ENCODE assay signal across 20 mouse cellular contexts in genomic region chr11:107107725-107108078, GRCm38 (mm10). TPM values are rescaled to one million over a fixed set of nuclear protein-coding genes. Genes with fewer than 3 reads are reported as not detected.
DNase-seq lines count a peak whose midpoint lies in the region; ATAC-seq and TF ChIP-seq lines count a peak whose summit lies in the region.
"Had no signal": no experiment of that assay in that cellular context is flagged by ENCODE, and none has a peak within 500 bp of the region (broad histone marks: within the 10 kb centered on the region; RNA-seq: fewer than 3 reads in every experiment).

No protein-coding gene starts in this region.

- peaks cover 45% of the 10 kb centered on the region for H3K4me1 ChIP-seq in heart, embryonic 13.5 days
- peaks cover 47% of the 10 kb centered on the region for H3K4me1 ChIP-seq in liver, embryonic 12.5 days
- H3K4me1 ChIP-seq in liver, postnatal 0 days (ENCODE audit: insufficient read depth): peaks cover 15% of the 10 kb centered on the region
- peaks cover 21 to 65% of the 10 kb centered on the region in 2 experiments for H3K4me1 ChIP-seq in CH12.LX (ENCODE audit: control insufficient read depth in 1 of 2, insufficient read depth in 2 of 2)
- peaks cover 15% of the 10 kb centered on the region for H3K4me1 ChIP-seq in intestine, embryonic 16.5 days (ENCODE audit: control insufficient read depth, insufficient read depth, low read length)

- peaks cover 36% of the 10 kb centered on the region for H3K36me3 ChIP-seq in heart, embryonic 13.5 days
- peaks cover 43% of the 10 kb centered on the region for H3K36me3 ChIP-seq in liver, embryonic 12.5 days
- peaks cover 18% of the 10 kb centered on the region for H3K36me3 ChIP-seq in liver, postnatal 0 days (replicated peaks; ENCODE audit: insufficient read depth, low read length)
- peaks cover 13 to 40% of the 10 kb centered on the region in 2 experiments for H3K36me3 ChIP-seq in CH12.LX (replicated peaks in 1 of 2; ENCODE audit: control insufficient read depth in 1 of 2, insufficient read depth in 1 of 2, low read length in 1 of 2)
- 0 out of 2 replicates have a peak, but pooled peaks cover 3% of the 10 kb centered on the region for H3K36me3 ChIP-seq in intestine, embryonic 16.5 days (ENCODE audit: control insufficient read depth, insufficient read depth, low read length)

- H3K9me3 ChIP-seq in heart, embryonic 13.5 days: no peaks in the 10 kb centered on the region
- no peaks in the 10 kb centered on the region for H3K9me3 ChIP-seq in liver, embryonic 12.5 days (replicated peaks)
- no peaks in the 10 kb centered on the region for H3K9me3 ChIP-seq in liver, postnatal 0 days (ENCODE audit: low read length)
- H3K9me3 ChIP-seq in CH12.LX (replicated peaks; ENCODE audit: low read length): no peaks in the 10 kb centered on the region
- H3K9me3 ChIP-seq in intestine, embryonic 16.5 days (ENCODE audit: control insufficient read depth, low read length): no peaks in the 10 kb centered on the region
- H3K9me3 ChIP-seq: heart, embryonic 15.5 days; hindbrain, embryonic 12.5 days; liver, embryonic 13.5 days had no signal

- WGBS in heart, embryonic 13.5 days: 74% methylated on average over 4 of the region's 4 CpGs
- 76% methylated on average over 4 of the region's 4 CpGs for WGBS in liver, embryonic 12.5 days (ENCODE audit: insufficient replicate concordance)
- WGBS in liver, postnatal 0 days (ENCODE audit: insufficient replicate concordance): 76% methylated on average over 4 of the region's 4 CpGs
- 75% methylated on average over 4 of the region's 4 CpGs for WGBS in intestine, embryonic 16.5 days

- TF ChIP-seq EP300 in liver, postnatal 0 days (IDR thresholded peaks at IDR 0.05; ENCODE audit: low read depth): no peak
- peak; percentile 72; the same call in 1 of the 2 replicates for TF ChIP-seq EP300 in CH12.LX (IDR thresholded peaks at IDR 0.05; ENCODE audit: low read length)

- H3K27ac ChIP-seq in heart, embryonic 13.5 days (replicated peaks): no peak overlapping the region
- H3K27ac ChIP-seq in liver, embryonic 12.5 days: peak overlapping the region; percentile 45; the same call in 1 of the 2 replicates
- H3K27ac ChIP-seq in liver, postnatal 0 days (ENCODE audit: low read depth): no peak overlapping the region
- peak overlapping the region; percentile 89 for H3K27ac ChIP-seq in CH12.LX (ENCODE audit: insufficient read depth, low read depth)
- H3K27ac ChIP-seq in intestine, embryonic 16.5 days (ENCODE audit: low read length): no peak overlapping the region
- H3K27ac ChIP-seq: hindbrain, embryonic 12.5 days; liver, embryonic 13.5 days had no signal

- peaks cover 48% of the 10 kb centered on the region for H3K79me2 ChIP-seq in CH12.LX (replicated peaks; ENCODE audit: control insufficient read depth, extremely low read depth, insufficient read depth, poor library complexity, severe bottlenecking)

- no peak overlapping the region for H3K4me3 ChIP-seq in heart, embryonic 13.5 days
- H3K4me3 ChIP-seq in liver, embryonic 12.5 days: no peak overlapping the region
- H3K4me3 ChIP-seq in liver, postnatal 0 days (ENCODE audit: low read depth, low read length): no peak overlapping the region
- H3K4me3 ChIP-seq in CH12.LX (replicated peaks in 1 of 3; ENCODE audit: low read depth in 2 of 3, low read length in 2 of 3, poor library complexity in 1 of 3): peak overlapping the region in 2 of 3 experiments; percentile 11 to 46
- no peak overlapping the region for H3K4me3 ChIP-seq in intestine, embryonic 16.5 days (ENCODE audit: low read length)
- H3K4me3 ChIP-seq: heart, embryonic 15.5 days; hindbrain, embryonic 12.5 days; liver, embryonic 13.5 days had no signal

- H3K9ac ChIP-seq in heart, embryonic 13.5 days: peak overlapping the region; percentile 47; the same call in 1 of the 2 replicates
- H3K9ac ChIP-seq in liver, embryonic 12.5 days: no peak overlapping the region
- H3K9ac ChIP-seq in liver, postnatal 0 days (replicated peaks): no peak overlapping the region
- no peak overlapping the region for H3K9ac ChIP-seq in CH12.LX (ENCODE audit: insufficient read depth, low read depth)
- H3K9ac ChIP-seq in intestine, embryonic 16.5 days (ENCODE audit: low read depth, low read length): no peak overlapping the region
- H3K9ac ChIP-seq: heart, embryonic 15.5 days; hindbrain, embryonic 12.5 days; liver, embryonic 13.5 days; lung, embryonic 14.5 days had no signal

- dilution Hi-C loops in CH12.LX (cut with MboI; ENCODE audit: extremely low pct_ligation_motif_present, extremely low pct_unique_long_range_greater_than_20kb, low sequenced_read_pairs): no loop called here

- TF ChIP-seq CTCF in liver, postnatal 0 days (IDR thresholded peaks at IDR 0.05; ENCODE audit: low read depth): no peak
- no peak for TF ChIP-seq CTCF in CH12.LX (conservative IDR thresholded peaks at IDR 0.05 in 1 of 2, IDR thresholded peaks at IDR 0.05 in 1 of 2; ENCODE audit: low read depth in 2 of 2, low read length in 2 of 2)

- in situ Hi-C loops in CH12.LX (cut with MboI; ENCODE audit: low pct_ligation_motif_present, low pct_unique_long_range_greater_than_20kb, low sequenced_read_pairs): loop anchor here (5.0 kb wide), 1 partner anchor 35 kb away; no protein-coding TSS in a partner anchor

- no peaks in the 10 kb centered on the region for H3K27me3 ChIP-seq in heart, embryonic 13.5 days (replicated peaks)
- no peaks in the 10 kb centered on the region for H3K27me3 ChIP-seq in liver, embryonic 12.5 days (replicated peaks)
- H3K27me3 ChIP-seq in liver, postnatal 0 days (ENCODE audit: insufficient read depth, low read length): no peaks in the 10 kb centered on the region
- H3K27me3 ChIP-seq in CH12.LX (replicated peaks): no peaks in the 10 kb centered on the region
- H3K27me3 ChIP-seq in intestine, embryonic 16.5 days (replicated peaks; ENCODE audit: control insufficient read depth, insufficient read depth, low read length): no peaks in the 10 kb centered on the region
- H3K27me3 ChIP-seq: heart, embryonic 15.5 days; hindbrain, embryonic 12.5 days; liver, embryonic 13.5 days had no signal

- no peak for TF ChIP-seq RAD21 in CH12.LX (IDR thresholded peaks at IDR 0.05; ENCODE audit: low read depth, low read length)

- no peak for DNase-seq in heart, adult 9 months (ENCODE audit: low spot score in 2 of 2)
- DNase-seq in liver, postnatal 0 days: no peak
- DNase-seq in CH12.LX (ENCODE audit: extremely low read depth): peak; percentile 65
- DNase-seq in brain, adult 2 months (ENCODE audit: low read depth, low spot score): peak; percentile 46
- DNase-seq: adrenal gland, postnatal 10 days; cerebellum, adult 8-10 months; gastrocnemius, postnatal 25 days; heart, adult 18-20 months; kidney, adult 2 months; kidney, postnatal 14 days; liver, embryonic 13.5 days; lung, embryonic 14.5 days; right cerebral cortex, postnatal 14 days had no signal

- TF ChIP-seq POLR2A in CH12.LX (IDR thresholded peaks at IDR 0.05; ENCODE audit: low read depth, low read length): no peak

- ATAC-seq in heart, embryonic 13.5 days (ENCODE audit: extremely low read depth, insufficient number of reproducible peaks, low FRiP score, low TSS enrichment): no peak
- no peak for ATAC-seq in liver, embryonic 12.5 days
- ATAC-seq in liver, postnatal 0 days: no peak
- ATAC-seq in intestine, embryonic 16.5 days: no peak
- ATAC-seq: forebrain, embryonic 14.5 days; inflammation-experienced regulatory T-cells, adult 6 months had no signal

- H3K4me2 ChIP-seq in heart, embryonic 13.5 days: no peak overlapping the region
- no peak overlapping the region for H3K4me2 ChIP-seq in liver, embryonic 12.5 days
- H3K4me2 ChIP-seq in liver, postnatal 0 days (ENCODE audit: low read depth, low read length): no peak overlapping the region
- H3K4me2 ChIP-seq in CH12.LX (ENCODE audit: insufficient read depth, low read depth, poor library complexity, severe bottlenecking): peak overlapping the region; percentile 85
- H3K4me2 ChIP-seq in intestine, embryonic 16.5 days (ENCODE audit: low read depth, low read length): no peak overlapping the region
- H3K4me2 ChIP-seq: heart, embryonic 15.5 days; hindbrain, embryonic 12.5 days; liver, embryonic 13.5 days; lung, embryonic 14.5 days had no signal

TF ChIP-seq in CH12.LX, 34 proteins besides CTCF, POLR2A, EP300 and RAD21 (continues in another document):
- TF ChIP-seq ZNF384 (IDR thresholded peaks at IDR 0.05; ENCODE audit: low read depth, low read length) (peak; percentile 29; the same call in 1 of the 2 replicates), SIN3A (IDR thresholded peaks at IDR 0.05; ENCODE audit: low read length) (no peak), JUN (IDR thresholded peaks at IDR 0.05; ENCODE audit: insufficient read depth, low read depth, low read length) (peak; percentile 45), CHD2 (IDR thresholded peaks at IDR 0.05; ENCODE audit: low read length) (no peak), UBTF (IDR thresholded peaks at IDR 0.05; ENCODE audit: low read depth, low read length) (no peak), BHLHE40 (IDR thresholded peaks at IDR 0.05; ENCODE audit: low read depth, low read length) (no peak), MAFK (IDR thresholded peaks at IDR 0.05; ENCODE audit: insufficient replicate concordance, low read length) (no peak), ETS1 (conservative IDR thresholded peaks at IDR 0.05; ENCODE audit: low read depth, low read length) (peak; percentile 50; the same call in 1 of the 2 replicates), MXI1 (IDR thresholded peaks at IDR 0.05; ENCODE audit: low read depth, low read length) (peak; percentile 35; the same call in 1 of the 2 replicates), TCF12 (IDR thresholded peaks at IDR 0.05; ENCODE audit: low read depth, low read length) (peak; percentile 69), ELF1 (IDR thresholded peaks at IDR 0.05; ENCODE audit: low read depth, low read length) (no peak), MAZ (IDR thresholded peaks at IDR 0.05; ENCODE audit: low read depth, low read length) (no peak), RCOR1 (conservative IDR thresholded peaks at IDR 0.05; ENCODE audit: low read depth, low read length) (no peak), MEF2A (IDR thresholded peaks at IDR 0.05; ENCODE audit: borderline replicate concordance, low read depth, low read length) (no peak), JUND (conservative IDR thresholded peaks at IDR 0.05; ENCODE audit: low read depth, low read length) (no peak), ZMIZ1 (IDR thresholded peaks at IDR 0.05; ENCODE audit: low read depth, low read length) (no peak), MYC (IDR thresholded peaks at IDR 0.05; ENCODE audit: low read depth, low read length) (no peak), POLR2AphosphoS2 (IDR thresholded peaks at IDR 0.05; ENCODE audit: low read depth, low read length) (no peak)

RNA-seq across cellular contexts. Expression of gene Bptf, which starts 24.2 kb away (rescaled TPM):
- polyA plus RNA-seq in heart, embryonic 13.5 days (2015; fragmentation: Nextera tagmentation; extraction: Ambion mirVana): 17.9 and 18.3 TPM in 2 replicates
- polyA plus RNA-seq in liver, embryonic 12.5 days (2016; fragmentation: Nextera tagmentation; extraction: Ambion mirVana): 12.6 and 12.7 TPM in 2 replicates
- 7.3 and 8.3 TPM in 2 replicates for polyA plus RNA-seq in liver, postnatal 0 days (2015; fragmentation: Nextera tagmentation; extraction: Ambion mirVana)
- total RNA-seq in CH12.LX (2012; rRNA removed): 28.0 and 29.6 TPM in 2 replicates
- total RNA-seq in CH12.LX (2014; rRNA removed): 22.1 and 22.2 TPM in 2 replicates
- 55.6 and 63.9 TPM in 2 replicates for polyA plus RNA-seq in CH12.LX (2012; ENCODE audit: insufficient read length, low read depth)
- 16.8 and 19.1 TPM in 2 replicates for polyA plus RNA-seq in intestine, embryonic 16.5 days (2015; fragmentation: Nextera tagmentation; extraction: Ambion mirVana)

Comparison
In these comparisons a context has a peak if more than half of its experiments do, and no peak if none do; other contexts are left out.
1. H3K27ac ChIP-seq: peak in liver, embryonic 12.5 days (single experiment) and CH12.LX (single experiment); none in heart, embryonic 13.5 days (single experiment), liver, postnatal 0 days (single experiment) and intestine, embryonic 16.5 days (single experiment).
2. H3K4me3 ChIP-seq: peak in CH12.LX (2 of 3); none in heart, embryonic 13.5 days (single experiment), liver, embryonic 12.5 days (single experiment), liver, postnatal 0 days (single experiment) and intestine, embryonic 16.5 days (single experiment).
3. DNase-seq: peak in CH12.LX (single experiment) and brain, adult 2 months (single experiment); none in heart, adult 9 months (0 of 2) and liver, postnatal 0 days (single experiment).